Mouse (Mus musculus) cerebellum, adult 11 months (tissue): ENCODE measurements around the gene Stk39.
A peak's percentile ranks its signal among the peaks of the same experiment; 100 is the strongest.

Experiments
- DNase-seq: peaks from one replicate; pipeline ENCODE4 v3.0.0; 2022

The Stk39 gene

GRCm38 (mm10) chr2:68471759-68472550, at the start of gene Stk39:
Stk39 (minus strand) TSS chr2:68472268.
- DNase-seq, result peak; percentile 74

GRCm38 (mm10) chr2:68515409-68515808, 43.3 kb upstream of the Stk39 start:
- no peak for DNase-seq

GRCm38 (mm10) chr2:68503202-68503601, 31.1 kb upstream of the Stk39 start:
- DNase-seq, result no peak

GRCm38 (mm10) chr2:68502734-68503133, 30.7 kb upstream of the Stk39 start:
- DNase-seq, result no peak

- no peak for DNase-seq
Observed at GRCm38 (mm10) chr2:68502236-68502635, 30.2 kb upstream of the Stk39 start.

- DNase-seq, result no peak
Observed at GRCm38 (mm10) chr2:68486275-68486674, 14.2 kb upstream of the Stk39 start.

- no peak for DNase-seq
Observed at GRCm38 (mm10) chr2:68485141-68485540, 13.1 kb upstream of the Stk39 start.

- no peak for DNase-seq
Observed at GRCm38 (mm10) chr2:68482896-68483295, 10.8 kb upstream of the Stk39 start.

- peak; percentile 81 for DNase-seq
Observed at GRCm38 (mm10) chr2:68479823-68480222, 7.8 kb upstream of the Stk39 start.

GRCm38 (mm10) chr2:68472921-68473320, 853 bp upstream of the Stk39 start:
- DNase-seq, result no peak

- DNase-seq, result no peak
Observed at GRCm38 (mm10) chr2:68472551-68472910, 463 bp upstream of the Stk39 start.

GRCm38 (mm10) chr2:68470891-68471758, 943 bp downstream of the Stk39 start:
- DNase-seq, result peak; percentile 83

GRCm38 (mm10) chr2:68469491-68469890, 2.6 kb downstream of the Stk39 start:
- DNase-seq, result no peak

GRCm38 (mm10) chr2:68468698-68469097, 3.4 kb downstream of the Stk39 start:
- no peak for DNase-seq

GRCm38 (mm10) chr2:68468259-68468658, 3.8 kb downstream of the Stk39 start:
- DNase-seq, result no peak

- DNase-seq, result no peak
Observed at GRCm38 (mm10) chr2:68467085-68467978, 4.7 kb downstream of the Stk39 start.

- DNase-seq, result peak; percentile 92
Observed at GRCm38 (mm10) chr2:68466124-68467070, 5.7 kb downstream of the Stk39 start.

- DNase-seq, result no peak
Observed at GRCm38 (mm10) chr2:68465266-68466123, 6.6 kb downstream of the Stk39 start.

- DNase-seq, result no peak
Observed at GRCm38 (mm10) chr2:68464456-68464855, 7.6 kb downstream of the Stk39 start.

- DNase-seq, result no peak
Observed at GRCm38 (mm10) chr2:68463801-68464200, 8.3 kb downstream of the Stk39 start.

GRCm38 (mm10) chr2:68458115-68458514, 14.0 kb downstream of the Stk39 start:
- no peak for DNase-seq
